Mouse (Mus musculus): Measurements from ENCODE around the gene Armc12. TPM values are rescaled to one million over a fixed set of nuclear protein-coding genes. Genes with fewer than 3 reads are reported as not detected.

The Armc12 gene
- total and polyA plus RNA-seq, 3 experiments = 0.15 TPM; not detected in 2

- Histone ChIP-seq H3K27ac (ENCODE audit: control insufficient read depth, low read depth, low read length) (no peak overlapping the region), H3K4me1 (ENCODE audit: control insufficient read depth in 1 of 2, insufficient read depth in 2 of 2, low read length in 2 of 2) (no peaks in the 10 kb centered on the region), H3K9ac (ENCODE audit: control insufficient read depth, low read depth, low read length, poor library complexity, severe bottlenecking) (no peak overlapping the region), H3K9me3 (replicated peaks; ENCODE audit: insufficient read depth, low read length) (no peaks in the 10 kb centered on the region), H3K27me3 (ENCODE audit: control insufficient read depth in 1 of 2, insufficient read depth in 2 of 2, low read length in 2 of 2) (no peaks in the 10 kb centered on the region), H3K4me3 (ENCODE audit: control insufficient read depth in 1 of 2, insufficient read depth in 1 of 2, low read depth in 2 of 2, low read length in 2 of 2) (no peak overlapping the region), H3K79me2 (ENCODE audit: control insufficient read depth, insufficient read depth, low read length, poor library complexity) (no peaks in the 10 kb centered on the region), H3K36me3 (ENCODE audit: control insufficient read depth in 1 of 2, insufficient read depth in 2 of 2, low read length in 2 of 2) (no peaks in the 10 kb centered on the region; a peak in 1 of 4 replicates)
- DNase-seq (ENCODE audit: low read depth, low spot score) = no peak
- TF ChIP-seq TBP (IDR thresholded peaks at IDR 0.05; ENCODE audit: low read depth, low read length) (no peak), GABPA (IDR thresholded peaks at IDR 0.05; ENCODE audit: low read depth, low read length) (no peak), SMC3 (IDR thresholded peaks at IDR 0.05; ENCODE audit: low read depth, low read length) (no peak), TAL1 (IDR thresholded peaks at IDR 0.05; ENCODE audit: low read length) (no peak), CHD1 (IDR thresholded peaks at IDR 0.05; ENCODE audit: low read depth, low read length) (no peak), MYB (IDR thresholded peaks at IDR 0.05; ENCODE audit: low read depth, low read length) (no peak), ZNF384 (IDR thresholded peaks at IDR 0.05; ENCODE audit: low read depth, low read length) (no peak), ZKSCAN1 (IDR thresholded peaks at IDR 0.05; ENCODE audit: low read depth, low read length) (no peak), MAZ (IDR thresholded peaks at IDR 0.05; ENCODE audit: low read depth, low read length) (no peak), POLR2A (IDR thresholded peaks at IDR 0.05; ENCODE audit: control insufficient read depth in 1 of 2, insufficient read depth in 1 of 2, low read depth in 1 of 2, low read length in 2 of 2, poor library complexity in 1 of 2) (no peak), JUND (IDR thresholded peaks at IDR 0.05; ENCODE audit: low read depth, low read length) (no peak)
Measured at GRCm38 (mm10) chr17:28506895-28507294, 23.7 kb upstream of the Armc12 start.

GRCm38 (mm10) chr17:28507496-28507895 lies 23.1 kb upstream of the Armc12 start:
- Histone ChIP-seq H3K27ac (ENCODE audit: control insufficient read depth, low read depth, low read length) (no peak overlapping the region), H3K9ac (ENCODE audit: control insufficient read depth, low read depth, low read length, poor library complexity, severe bottlenecking) (no peak overlapping the region), H3K79me2 (ENCODE audit: control insufficient read depth, insufficient read depth, low read length, poor library complexity) (no peaks in the 10 kb centered on the region), H3K4me1 (ENCODE audit: control insufficient read depth in 1 of 2, insufficient read depth in 2 of 2, low read length in 2 of 2) (no peaks in the 10 kb centered on the region), H3K36me3 (ENCODE audit: control insufficient read depth in 1 of 2, insufficient read depth in 2 of 2, low read length in 2 of 2) (no peaks in the 10 kb centered on the region; a peak in 1 of 4 replicates), H3K27me3 (ENCODE audit: control insufficient read depth in 1 of 2, insufficient read depth in 2 of 2, low read length in 2 of 2) (no peaks in the 10 kb centered on the region), H3K9me3 (replicated peaks; ENCODE audit: insufficient read depth, low read length) (no peaks in the 10 kb centered on the region), H3K4me3 (ENCODE audit: control insufficient read depth in 1 of 2, insufficient read depth in 1 of 2, low read depth in 2 of 2, low read length in 2 of 2) (no peak overlapping the region)
- TF ChIP-seq MAZ (IDR thresholded peaks at IDR 0.05; ENCODE audit: low read depth, low read length) = no peak
- TF ChIP-seq POLR2A (IDR thresholded peaks at IDR 0.05; ENCODE audit: control insufficient read depth in 1 of 2, insufficient read depth in 1 of 2, low read depth in 1 of 2, low read length in 2 of 2, poor library complexity in 1 of 2) = no peak
- no peak for TF ChIP-seq E2F4 (IDR thresholded peaks at IDR 0.05; ENCODE audit: borderline replicate concordance, low read depth, low read length)
- TF ChIP-seq MAFK (IDR thresholded peaks at IDR 0.05; ENCODE audit: borderline replicate concordance, low read depth, low read length) = no peak
- TF ChIP-seq ZMIZ1 (IDR thresholded peaks at IDR 0.05; ENCODE audit: low read depth, low read length) = no peak
- no peak for TF ChIP-seq KAT2A (conservative IDR thresholded peaks at IDR 0.05; ENCODE audit: low read depth, low read length)
- no peak for DNase-seq (ENCODE audit: low read depth, low spot score)
